Mouse (Mus musculus) ES-E14 (cell line): ENCODE results near the gene Adamts17. TPM values are rescaled to one million over a fixed set of nuclear protein-coding genes. Genes with fewer than 3 reads are reported as not detected.

Source experiments
- DNase-seq: peaks from one replicate; pipeline ENCODE4 v3.0.0-alpha.2; 2013; ENCODE audit warnings: low read depth, low spot score
- H3K27ac ChIP-seq: 2 replicates; pipeline ENCODE4 v1.5.1; 2012; ENCODE audit warnings: low read depth, mild to moderate bottlenecking, low read length, moderate library complexity, mixed read lengths; ENCODE audit not compliant: poor library complexity, insufficient read depth, severe bottlenecking
- H3K36me3 ChIP-seq: 2 replicates; pipeline ENCODE4 v1.6.1; 2012; ENCODE audit warnings: mild to moderate bottlenecking, low read length, moderate library complexity, mixed read lengths; ENCODE audit not compliant: control insufficient read depth, poor library complexity, insufficient read depth, severe bottlenecking
- H3K4me1 ChIP-seq, 2 experiments: fragments of 150-350 bp in 1 of 2; sonication (generic) in 1 of 2; 2 replicates each; pipeline ENCODE4 v1.6.1; 2012; ENCODE audit warnings: low read length in 2 of 2, mild to moderate bottlenecking in 1 of 2, mixed read lengths in 1 of 2; ENCODE audit not compliant: control insufficient read depth in 2 of 2, insufficient read depth in 2 of 2, poor library complexity in 1 of 2
- H3K4me3 ChIP-seq, 2 experiments: fragments of 150-350 bp in 1 of 2; sonication (generic) in 1 of 2; 2 replicates each; pipeline ENCODE4 v1.5.1; 2012; ENCODE audit warnings: low read length in 2 of 2, low read depth in 1 of 2, mild to moderate bottlenecking in 1 of 2, mixed read lengths in 1 of 2; ENCODE audit not compliant: insufficient read depth in 1 of 2, poor library complexity in 1 of 2, severe bottlenecking in 1 of 2
- H3K9ac ChIP-seq: 2 replicates; pipeline ENCODE4 v1.6.1; 2012; ENCODE audit warnings: low read depth, mild to moderate bottlenecking, low read length, mixed read lengths; ENCODE audit not compliant: poor library complexity, insufficient read depth, severe bottlenecking
- H3K9me3 ChIP-seq: fragments of 150-350 bp; sonication (generic); 2 replicates; pipeline ENCODE4 v1.6.1; 2012; ENCODE audit warnings: low read depth, mild to moderate bottlenecking, low read length; ENCODE audit not compliant: control insufficient read depth, insufficient read depth
- CHD2 ChIP-seq: IDR thresholded peaks from 2 replicates; pipeline ENCODE4 v1.6.1; 2014; ENCODE audit warnings: mild to moderate bottlenecking, low read depth, low read length, inconsistent platforms
- HCFC1 ChIP-seq: IDR thresholded peaks from 2 replicates; pipeline ENCODE4 v1.6.1; 2012; ENCODE audit warnings: low read length, inconsistent platforms, borderline replicate concordance; ENCODE audit not compliant: insufficient read depth
- MAFK ChIP-seq: IDR thresholded peaks from 2 replicates; pipeline ENCODE4 v1.6.1; 2014; ENCODE audit warnings: mild to moderate bottlenecking, low read depth, low read length, inconsistent platforms; ENCODE audit not compliant: insufficient read depth
- ZC3H11A ChIP-seq: IDR thresholded peaks from 2 replicates; pipeline ENCODE4 v1.6.1; 2012; ENCODE audit warnings: low read depth, mild to moderate bottlenecking, inconsistent platforms, low read length, borderline replicate concordance
- ZNF384 ChIP-seq: IDR thresholded peaks from 2 replicates; pipeline ENCODE4 v1.6.1; 2012; ENCODE audit warnings: low read depth, low read length, inconsistent platforms
- in situ Hi-C, 2 experiments: fragments of 600-800 bp; cut with MboI; formaldehyde crosslinking; loops; one replicate each; pipeline ENCODE4 v1.15.1; 2025; ENCODE audit warnings: low sequenced_read_pairs in 2 of 2, inconsistent platforms in 1 of 2; ENCODE audit not compliant: unreplicated experiment in 2 of 2
- total RNA-seq: library from RNA; depleted of rRNA; stranded (reverse); fragments of 300-350 nt; gene quantifications from 2 replicates; pipeline ENCODE4 v1.2.3, GENCODE M21; 2012

The Adamts17 gene
- total RNA-seq, 1 experiment, result 2.0 TPM

GRCm38 (mm10) chr7:66960246-66961033 lies 120.9 kb downstream of the Adamts17 start:
- TF ChIP-seq HCFC1 (no peak), CHD2 (no peak), ZNF384 (no peak), MAFK (no peak), ZC3H11A (no peak)
- H3K9ac ChIP-seq, result no peak overlapping the region
- no peaks in the 10 kb centered on the region for H3K4me1 ChIP-seq
- no peaks in the 10 kb centered on the region for H3K9me3 ChIP-seq
- H3K27ac ChIP-seq, result no peak overlapping the region
- no peak for DNase-seq
- H3K4me3 ChIP-seq, result no peak overlapping the region
- H3K36me3 ChIP-seq, result no peaks in the 10 kb centered on the region
- in situ Hi-C loops, result no loop called here

- no peak for DNase-seq
- Histone ChIP-seq H3K27ac (no peak overlapping the region), H3K4me1 (no peaks in the 10 kb centered on the region), H3K36me3 (no peaks in the 10 kb centered on the region), H3K9ac (no peak overlapping the region), H3K9me3 (no peaks in the 10 kb centered on the region), H3K4me3 (no peak overlapping the region)
- in situ Hi-C loops, result no loop called here
- no peak for TF ChIP-seq ZNF384
- no peak for TF ChIP-seq CHD2
- TF ChIP-seq MAFK, result no peak
- TF ChIP-seq HCFC1, result no peak
- no peak for TF ChIP-seq ZC3H11A
Observed at GRCm38 (mm10) chr7:66962736-66963135, 123.2 kb downstream of the Adamts17 start.

- no peaks in the 10 kb centered on the region for H3K36me3 ChIP-seq
- TF ChIP-seq MAFK, result no peak
- no peak for TF ChIP-seq ZC3H11A
- TF ChIP-seq CHD2, result no peak
- no peak for TF ChIP-seq ZNF384
- TF ChIP-seq HCFC1, result no peak
- no peak overlapping the region for H3K27ac ChIP-seq
- in situ Hi-C loops, result no loop called here
- no peak overlapping the region for H3K4me3 ChIP-seq
- DNase-seq, result no peak
- H3K4me1 ChIP-seq, result no peaks in the 10 kb centered on the region
- no peak overlapping the region for H3K9ac ChIP-seq
- H3K9me3 ChIP-seq, result no peaks in the 10 kb centered on the region
Observed at GRCm38 (mm10) chr7:66963541-66963940, 124.0 kb downstream of the Adamts17 start.

GRCm38 (mm10) chr7:66966541-66967205 lies 127.1 kb downstream of the Adamts17 start:
- H3K4me3 ChIP-seq, result no peak overlapping the region
- H3K9ac ChIP-seq, result no peak overlapping the region
- in situ Hi-C loops, result no loop called here
- no peak for TF ChIP-seq CHD2
- no peak for TF ChIP-seq ZNF384
- no peak for TF ChIP-seq MAFK
- H3K4me1 ChIP-seq, result no peaks in the 10 kb centered on the region
- H3K9me3 ChIP-seq, result no peaks in the 10 kb centered on the region
- no peak overlapping the region for H3K27ac ChIP-seq
- no peaks in the 10 kb centered on the region for H3K36me3 ChIP-seq
- DNase-seq, result no peak
